ENCODE assay signal across 8 mouse cellular contexts in genomic region chr10:81292554-81293333, GRCm38 (mm10). TPM values are rescaled to one million over a fixed set of nuclear protein-coding genes. Genes with fewer than 3 reads are reported as not detected.
A peak's percentile ranks its signal among the peaks of the same experiment; 100 is the strongest.
DNase-seq lines count a peak whose midpoint lies in the region; ATAC-seq lines count a peak whose summit lies in the region.

Gene Pip5k1c (plus strand): TSS chr10:81292963.

- no peaks in the 10 kb centered on the region for H3K36me3 ChIP-seq in lung, embryonic 16.5 days (ENCODE audit: control insufficient read depth, insufficient read depth, low read length)

- H3K4me2 ChIP-seq in lung, embryonic 16.5 days (ENCODE audit: low read depth, low read length) = peak within 1 kb of the TSS; percentile 97

- WGBS in lung, embryonic 16.5 days = under 1% methylated on average over 62 of the region's 80 CpGs

- no peaks in the 10 kb centered on the region for H3K9me3 ChIP-seq in lung, embryonic 16.5 days (ENCODE audit: control insufficient read depth, low read length)

- peaks cover 31% of the 10 kb centered on the region for H3K4me1 ChIP-seq in lung, embryonic 16.5 days (replicated peaks; ENCODE audit: control insufficient read depth, insufficient read depth, low read length)

- peak; percentile 97 for DNase-seq in MEL-GATA-1-ER (ENCODE audit: extremely low read depth, low read depth)
- peak; percentile 100 for DNase-seq in cerebellum, adult 8-10 months
- peak; percentile 100 for DNase-seq in forelimb bud, embryonic 11.5 days (ENCODE audit: low read depth, low spot score)
- DNase-seq in layer of hippocampus, adult 9-10 months (ENCODE audit: low spot score) = peak; percentile 100
- peak; percentile 90 for DNase-seq in ovary, postnatal 10 days (ENCODE audit: low spot score)
- peak; percentile 99 to 100 for DNase-seq in thymus, postnatal 10 days (ENCODE audit: low spot score in 2 of 2)

- peaks cover 4% of the 10 kb centered on the region; the same call in 1 of the 2 replicates for H3K27me3 ChIP-seq in lung, embryonic 16.5 days (ENCODE audit: control insufficient read depth, insufficient read depth, low read depth, low read length)

- H3K4me3 ChIP-seq in lung, embryonic 16.5 days (ENCODE audit: low read length) = peak within 1 kb of the TSS; percentile 79

- H3K27ac ChIP-seq in lung, embryonic 16.5 days (ENCODE audit: low read length) = peak within 1 kb of the TSS; percentile 92

- ATAC-seq in hematopoietic stem cell, adult 5-6 weeks (replicated peaks in 1 of 2; ENCODE audit: insufficient read depth in 1 of 2, low FRiP score in 2 of 2, low TSS enrichment in 1 of 2, low read depth in 1 of 2, poor library complexity in 2 of 2, severe bottlenecking in 2 of 2) = peak; percentile 83 to 91
- ATAC-seq in lung, embryonic 16.5 days (ENCODE audit: low read depth) = peak; percentile 95

- peak within 1 kb of the TSS; percentile 72 for H3K9ac ChIP-seq in lung, embryonic 16.5 days (ENCODE audit: low read length)

RNA-seq across cellular contexts. Expression of gene Pip5k1c, which starts in this region (rescaled TPM):
- 48.8 and 67.1 TPM in 2 replicates for total RNA-seq in hematopoietic stem cell, adult 5-6 weeks (2017)
- 41.0 and 43.1 TPM in 2 replicates for polyA plus RNA-seq in lung, embryonic 16.5 days (2015; fragmentation: Nextera tagmentation; extraction: Ambion mirVana)

Comparison
In these comparisons a context has a peak if more than half of its experiments do, and no peak if none do; other contexts are left out.
1. Peak in every context shown above with its lines: DNase-seq, ATAC-seq, H3K4me3 ChIP-seq and H3K27ac ChIP-seq.